Mouse (Mus musculus) olfactory bulb, adult 2 months (tissue): Measurements from ENCODE around the gene Olfr553. TPM values are rescaled to one million over a fixed set of nuclear protein-coding genes. Genes with fewer than 3 reads are reported as not detected.
"Not testable (repeated sequence)": the region's sequence is repeated elsewhere in the genome, so short reads cannot be mapped to it uniquely, and the experiment has no call there.

Experiments used
- H3K27ac ChIP-seq: fragments of 200-500 bp; 2 replicates; pipeline ENCODE4 v1.5.1; 2012; ENCODE audit warnings: low read depth, low read length; ENCODE audit not compliant: insufficient read depth
- H3K4me1 ChIP-seq: fragments of 200-500 bp; 2 replicates; pipeline ENCODE4 v1.6.1; 2012; ENCODE audit warnings: low read length; ENCODE audit not compliant: control insufficient read depth, insufficient read depth
- H3K4me3 ChIP-seq: fragments of 200-500 bp; 2 replicates; pipeline ENCODE4 v1.5.1; 2012; ENCODE audit warnings: mild to moderate bottlenecking, low read depth, low read length, moderate library complexity; ENCODE audit not compliant: insufficient read depth
- CTCF ChIP-seq: fragments of 200-500 bp; IDR thresholded peaks from 2 replicates; pipeline ENCODE4 v1.5.1; 2012; ENCODE audit warnings: low read depth, mild to moderate bottlenecking, low read length, moderate library complexity; ENCODE audit not compliant: insufficient read depth
- POLR2A ChIP-seq: fragments of 200-500 bp; IDR thresholded peaks from 2 replicates; pipeline ENCODE4 v1.6.1; 2012; ENCODE audit warnings: mild to moderate bottlenecking, low read depth, low read length, moderate library complexity; ENCODE audit not compliant: insufficient read depth
- WGBS: fragments of 180-500 bp; shearing (Covaris S2); methylation state at CpG from one replicate; pipeline ENCODE4 v1.1.7; 2018; 5-methylcytosine and 5-hydroxymethylcytosine counted together
- polyA plus RNA-seq: library from polyadenylated mRNA; stranded (reverse); fragments of >200 nt; gene quantifications from 2 replicates; pipeline ENCODE4 v1.2.4, GENCODE M21; 2012; ENCODE audit warnings: low replicate concordance; ENCODE audit not compliant: missing spikeins, insufficient read depth, insufficient read length

The Olfr553 gene
- polyA plus RNA-seq = not detected in 2 replicates

GRCm38 (mm10) chr7:102618118-102618517, at the start of gene Olfr553:
Gene Olfr553 (minus strand): TSS chr7:102618218.
- Histone ChIP-seq H3K27ac (no peak within 1 kb of the TSS), H3K4me3 (no peak within 1 kb of the TSS), H3K4me1 (no peaks in the 10 kb centered on the region)
- no peak for TF ChIP-seq POLR2A
- TF ChIP-seq CTCF = no peak

DNA sequence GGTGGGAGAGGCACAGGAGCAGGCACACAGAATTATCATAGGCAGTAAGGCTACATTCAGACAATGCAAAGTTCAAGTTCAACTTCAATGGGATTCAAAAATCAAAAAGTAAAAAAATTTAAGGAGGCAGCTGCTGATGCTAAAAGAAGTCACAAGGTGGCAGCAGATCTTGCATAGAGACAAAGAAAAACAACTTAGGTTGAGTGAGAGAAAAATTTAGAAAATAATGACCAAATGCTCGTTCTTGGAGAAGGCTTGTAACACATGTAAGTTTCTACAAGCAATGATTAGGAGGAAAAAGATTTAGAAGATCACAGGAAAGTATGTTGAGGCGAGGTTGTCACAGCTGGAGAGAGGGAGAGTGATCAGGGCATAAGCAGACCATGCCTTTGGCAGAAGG, 47.4 kb upstream of the Olfr553 start:
- no peak overlapping the region for H3K4me3 ChIP-seq
- H3K4me1 ChIP-seq = no peaks in the 10 kb centered on the region
- 20% methylated on average over 2 of the region's 2 CpGs for WGBS
- H3K27ac ChIP-seq = no peak overlapping the region
- TF ChIP-seq CTCF = no peak
- TF ChIP-seq POLR2A = no peak

GRCm38 (mm10) chr7:102664599-102664998, 46.6 kb upstream of the Olfr553 start, which contains the start of gene Olfr556:
Gene Olfr556 (plus strand): TSS chr7:102664899.
- no peak for TF ChIP-seq CTCF
- no peak for TF ChIP-seq POLR2A
- WGBS = 58% methylated on average over 3 of the region's 3 CpGs
- no peak within 1 kb of the TSS for H3K4me3 ChIP-seq
- H3K27ac ChIP-seq = no peak within 1 kb of the TSS
- no peaks in the 10 kb centered on the region for H3K4me1 ChIP-seq

DNA sequence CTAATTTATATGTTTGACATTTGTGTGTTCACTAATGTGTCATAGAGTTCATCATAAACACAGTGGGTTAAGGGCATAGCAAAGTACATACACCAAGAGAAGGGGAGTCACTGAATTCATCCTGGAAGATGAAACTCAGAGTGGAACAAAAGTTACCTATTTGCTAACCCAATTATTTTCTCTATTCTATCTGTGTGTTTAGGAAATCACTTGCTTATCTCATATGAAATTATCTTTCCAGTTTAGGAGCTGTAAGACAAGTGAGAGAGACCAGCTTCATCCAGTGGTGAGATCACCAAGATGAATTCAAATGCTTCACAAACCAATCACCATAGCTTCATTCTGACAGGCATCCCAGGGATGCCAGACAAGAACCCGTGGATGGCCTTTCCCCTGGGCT, 40.5 kb upstream of the Olfr553 start, which contains the start of gene Olfr555:
TSS of gene Olfr555 (plus strand) at position 301 of the 400 bp plus-strand sequence.
- TF ChIP-seq CTCF (no peak), POLR2A (no peak)
- Histone ChIP-seq H3K27ac (no peak within 1 kb of the TSS), H3K4me1 (no peaks in the 10 kb centered on the region), H3K4me3 (no peak within 1 kb of the TSS)
- 72% methylated on average over 1 of the region's 1 CpGs for WGBS

GRCm38 (mm10) chr7:102644945-102645344, 26.9 kb upstream of the Olfr553 start:
- H3K27ac ChIP-seq, H3K4me1 ChIP-seq: not testable (repeated sequence)
- WGBS = 84% methylated on average over 4 of the region's 4 CpGs

DNA sequence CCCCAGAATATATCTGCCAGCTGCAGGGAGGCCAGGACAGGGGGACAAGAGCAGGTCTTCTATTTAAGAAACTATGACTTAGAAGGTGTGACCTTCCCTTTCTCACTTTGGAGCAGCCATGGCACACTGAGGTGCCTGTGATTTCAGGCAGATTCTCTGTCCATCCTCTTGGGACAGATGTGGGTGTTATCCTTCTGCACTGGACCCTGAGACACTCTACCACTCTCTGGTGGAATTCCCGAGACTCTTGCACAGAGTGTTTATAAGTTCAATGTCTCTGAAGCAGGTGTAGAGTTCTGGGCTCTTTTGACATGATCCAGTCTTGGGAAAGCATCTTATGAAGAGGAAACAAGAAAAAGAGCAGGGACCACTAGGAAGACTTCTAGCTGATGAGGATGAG, 20.1 kb upstream of the Olfr553 start, which contains the start of gene Olfr554:
TSS of gene Olfr554 (plus strand) at position 301 of the 400 bp plus-strand sequence.
- 82% methylated on average over 1 of the region's 1 CpGs for WGBS
- TF ChIP-seq CTCF (no peak), POLR2A (no peak)
- Histone ChIP-seq H3K4me3 (no peak within 1 kb of the TSS), H3K4me1 (no peaks in the 10 kb centered on the region), H3K27ac (no peak within 1 kb of the TSS)

More at GRCm38 (mm10) chr7:102644945-102645344, 26.9 kb upstream of the Olfr553 start:
- H3K4me3 ChIP-seq = not testable (repeated sequence)

GRCm38 (mm10) chr7:102636665-102637064, 18.6 kb upstream of the Olfr553 start:
- TF ChIP-seq POLR2A = no peak
- no peak for TF ChIP-seq CTCF
- H3K27ac ChIP-seq = no peak overlapping the region
- H3K4me3 ChIP-seq = no peak overlapping the region
- H3K4me1 ChIP-seq = no peaks in the 10 kb centered on the region
- WGBS = 33% methylated on average over 3 of the region's 3 CpGs

GRCm38 (mm10) chr7:102620368-102620767, 2.4 kb upstream of the Olfr553 start:
- not testable (repeated sequence) for H3K27ac ChIP-seq, H3K4me3 ChIP-seq, H3K4me1 ChIP-seq
- WGBS = 89% methylated on average over 19 of the region's 19 CpGs

GRCm38 (mm10) chr7:102619608-102620007, 1.6 kb upstream of the Olfr553 start:
- no peak overlapping the region for H3K4me3 ChIP-seq
- H3K4me1 ChIP-seq = no peaks in the 10 kb centered on the region
- WGBS = 45% methylated on average over 5 of the region's 5 CpGs
- TF ChIP-seq CTCF = no peak
- TF ChIP-seq POLR2A = no peak
- H3K27ac ChIP-seq = no peak overlapping the region

DNA sequence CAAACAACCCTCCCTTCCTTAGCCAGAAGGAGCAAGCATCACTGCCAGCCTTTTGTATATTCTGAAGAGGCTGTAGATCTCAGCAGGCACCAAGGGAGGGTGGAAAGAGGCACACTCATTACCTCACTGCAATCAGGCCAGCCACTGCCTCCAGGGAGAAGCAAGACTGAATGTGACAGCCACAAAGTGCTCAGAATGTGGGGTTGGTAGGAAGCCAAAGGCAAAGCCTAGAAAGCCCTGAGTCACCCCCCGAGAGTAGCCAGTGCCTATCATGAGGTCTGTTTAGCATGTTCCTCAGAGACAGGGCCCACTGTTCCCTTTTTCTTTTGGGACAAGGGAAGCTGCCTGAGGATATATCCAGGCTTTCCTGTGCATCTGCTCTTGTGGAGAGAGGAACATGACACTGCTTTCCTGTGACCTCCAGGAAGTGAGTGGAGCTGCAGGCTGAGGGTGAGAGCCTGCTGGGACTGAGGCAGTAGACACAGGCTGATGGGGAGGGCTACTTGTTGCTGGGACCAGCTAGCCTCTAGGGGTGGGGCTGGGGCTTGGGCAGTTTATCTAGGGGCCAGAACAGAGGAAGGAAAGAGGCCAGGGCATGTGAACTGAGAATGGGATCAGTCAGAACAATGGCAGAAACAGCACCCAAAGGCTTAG, 20.5 kb downstream of the Olfr553 start, which contains the start of gene Olfr552:
TSS of gene Olfr552 (plus strand) at position 393 of the 654 bp plus-strand sequence.
- 25% methylated on average over 1 of the region's 1 CpGs for WGBS
- Histone ChIP-seq H3K4me1 (no peaks in the 10 kb centered on the region), H3K4me3 (no peak within 1 kb of the TSS), H3K27ac (no peak within 1 kb of the TSS)
- TF ChIP-seq POLR2A = no peak
- TF ChIP-seq CTCF = no peak
